Mouse (Mus musculus): ENCODE results near the gene Igf1r. TPM values are rescaled to one million over a fixed set of nuclear protein-coding genes. Genes with fewer than 3 reads are reported as not detected.

The Igf1r gene
- total RNA-seq, 1 experiment, result 23.5 TPM

DNA sequence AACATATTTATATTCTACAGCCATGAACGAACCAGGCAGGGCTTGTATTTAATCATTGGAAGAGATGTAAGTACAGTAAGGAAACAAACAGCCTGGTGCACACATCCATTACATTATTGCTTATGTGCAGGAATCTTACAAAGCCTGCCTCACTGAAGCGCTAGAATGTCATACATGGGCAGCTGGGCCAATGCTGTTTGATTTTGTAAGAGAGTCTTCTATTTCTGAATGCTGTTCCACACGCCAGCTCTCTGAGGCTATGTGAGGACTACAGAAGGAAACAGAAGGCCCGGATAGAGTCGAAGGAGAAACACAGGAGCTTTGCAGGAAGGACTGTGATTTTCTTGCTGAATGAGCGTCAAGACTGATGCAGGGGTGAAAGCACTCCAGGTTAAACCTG lies 136.2 kb downstream of the Igf1r start:
- DNase-seq (ENCODE audit: low read depth, low spot score), result no peak
- H3K9ac ChIP-seq (ENCODE audit: insufficient read depth, low read depth, low read length, poor library complexity, severe bottlenecking), result no peak overlapping the region
- TF ChIP-seq HCFC1 (IDR thresholded peaks at IDR 0.05; ENCODE audit: borderline replicate concordance, insufficient read depth, low read length) (no peak), CHD2 (IDR thresholded peaks at IDR 0.05; ENCODE audit: low read depth, low read length) (no peak), ZNF384 (IDR thresholded peaks at IDR 0.05; ENCODE audit: low read depth, low read length) (no peak), ZC3H11A (IDR thresholded peaks at IDR 0.05; ENCODE audit: borderline replicate concordance, low read depth, low read length) (no peak), MAFK (IDR thresholded peaks at IDR 0.05; ENCODE audit: insufficient read depth, low read depth, low read length) (no peak)
- in situ Hi-C loops (cut with MboI; ENCODE audit: low sequenced_read_pairs in 2 of 2, unreplicated experiment in 2 of 2), result no loop called here
- peaks cover 2 to 5% of the 10 kb centered on the region in 2 experiments; a peak in 1 of 4 replicates for H3K4me1 ChIP-seq (ENCODE audit: control insufficient read depth in 2 of 2, insufficient read depth in 2 of 2, low read length in 2 of 2, poor library complexity in 1 of 2)
- H3K27ac ChIP-seq (ENCODE audit: insufficient read depth, low read depth, low read length, poor library complexity, severe bottlenecking), result no peak overlapping the region
- no peaks in the 10 kb centered on the region for H3K36me3 ChIP-seq (ENCODE audit: control insufficient read depth, insufficient read depth, low read length, poor library complexity, severe bottlenecking)
- H3K9me3 ChIP-seq (ENCODE audit: control insufficient read depth, insufficient read depth, low read depth, low read length), result no peaks in the 10 kb centered on the region
- no peak overlapping the region for H3K4me3 ChIP-seq (ENCODE audit: insufficient read depth in 1 of 2, low read depth in 1 of 2, low read length in 2 of 2, poor library complexity in 1 of 2, severe bottlenecking in 1 of 2)

DNA sequence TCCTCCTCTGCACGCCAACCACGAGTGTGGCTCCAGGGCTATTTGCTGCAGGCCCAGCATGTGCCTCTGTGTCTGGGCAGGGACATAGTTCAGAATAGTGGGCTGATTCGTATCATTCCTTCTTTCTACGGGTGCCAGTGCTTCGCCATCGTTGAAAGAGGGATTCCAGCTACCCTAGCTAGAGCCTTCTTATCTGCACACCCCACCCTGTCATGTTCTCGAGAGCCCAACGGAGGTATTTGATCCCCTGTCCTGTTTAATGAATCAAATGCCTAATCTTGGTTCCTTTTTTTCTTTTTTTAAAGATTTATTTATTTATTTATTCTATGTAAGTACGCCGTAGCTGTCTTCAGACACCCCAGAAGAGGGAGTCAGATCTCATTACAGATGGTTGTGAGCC lies 137.1 kb downstream of the Igf1r start:
- Histone ChIP-seq H3K9ac (ENCODE audit: insufficient read depth, low read depth, low read length, poor library complexity, severe bottlenecking) (no peak overlapping the region), H3K4me3 (ENCODE audit: insufficient read depth in 1 of 2, low read depth in 1 of 2, low read length in 2 of 2, poor library complexity in 1 of 2, severe bottlenecking in 1 of 2) (no peak overlapping the region), H3K9me3 (ENCODE audit: control insufficient read depth, insufficient read depth, low read depth, low read length) (no peaks in the 10 kb centered on the region), H3K27ac (ENCODE audit: insufficient read depth, low read depth, low read length, poor library complexity, severe bottlenecking) (no peak overlapping the region), H3K36me3 (ENCODE audit: control insufficient read depth, insufficient read depth, low read length, poor library complexity, severe bottlenecking) (no peaks in the 10 kb centered on the region), H3K4me1 (ENCODE audit: control insufficient read depth in 2 of 2, insufficient read depth in 2 of 2, low read length in 2 of 2, poor library complexity in 1 of 2) (peaks cover 2 to 5% of the 10 kb centered on the region in 2 experiments; a peak in 1 of 4 replicates)
- TF ChIP-seq CHD2 (IDR thresholded peaks at IDR 0.05; ENCODE audit: low read depth, low read length) (no peak), ZC3H11A (IDR thresholded peaks at IDR 0.05; ENCODE audit: borderline replicate concordance, low read depth, low read length) (no peak), HCFC1 (IDR thresholded peaks at IDR 0.05; ENCODE audit: borderline replicate concordance, insufficient read depth, low read length) (no peak), ZNF384 (IDR thresholded peaks at IDR 0.05; ENCODE audit: low read depth, low read length) (no peak), MAFK (IDR thresholded peaks at IDR 0.05; ENCODE audit: insufficient read depth, low read depth, low read length) (no peak)
- no peak for DNase-seq (ENCODE audit: low read depth, low spot score)
- in situ Hi-C loops (cut with MboI; ENCODE audit: low sequenced_read_pairs in 2 of 2, unreplicated experiment in 2 of 2), result no loop called here

DNA sequence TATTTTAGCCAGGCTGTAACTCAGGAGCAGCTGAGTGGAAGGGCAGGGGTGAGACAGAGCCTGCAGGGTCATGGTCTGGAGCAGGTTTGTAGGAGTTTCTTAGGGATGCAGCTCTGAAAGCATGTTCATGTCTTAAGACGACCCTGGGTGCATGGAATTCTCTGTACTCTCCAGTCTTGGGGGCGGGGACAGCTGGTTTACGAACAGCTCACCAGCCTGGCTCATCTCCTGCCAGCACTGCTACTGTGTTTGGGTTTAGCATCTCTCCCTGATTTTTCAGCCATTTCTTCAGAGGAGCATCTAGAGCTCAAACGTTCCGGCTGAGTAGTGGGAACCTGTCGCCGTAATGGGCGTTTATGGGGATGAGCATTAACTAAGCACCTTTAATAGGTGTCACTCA lies 137.9 kb downstream of the Igf1r start:
- in situ Hi-C loops (cut with MboI; ENCODE audit: low sequenced_read_pairs in 2 of 2, unreplicated experiment in 2 of 2), result no loop called here
- no peak overlapping the region for H3K4me3 ChIP-seq (ENCODE audit: insufficient read depth in 1 of 2, low read depth in 1 of 2, low read length in 2 of 2, poor library complexity in 1 of 2, severe bottlenecking in 1 of 2)
- H3K4me1 ChIP-seq (ENCODE audit: control insufficient read depth in 2 of 2, insufficient read depth in 2 of 2, low read length in 2 of 2, poor library complexity in 1 of 2), result peaks cover 2 to 5% of the 10 kb centered on the region in 2 experiments; a peak in 1 of 4 replicates
- no peak overlapping the region for H3K9ac ChIP-seq (ENCODE audit: insufficient read depth, low read depth, low read length, poor library complexity, severe bottlenecking)
- no peaks in the 10 kb centered on the region for H3K36me3 ChIP-seq (ENCODE audit: control insufficient read depth, insufficient read depth, low read length, poor library complexity, severe bottlenecking)
- TF ChIP-seq CHD2 (IDR thresholded peaks at IDR 0.05; ENCODE audit: low read depth, low read length) (no peak), HCFC1 (IDR thresholded peaks at IDR 0.05; ENCODE audit: borderline replicate concordance, insufficient read depth, low read length) (no peak), MAFK (IDR thresholded peaks at IDR 0.05; ENCODE audit: insufficient read depth, low read depth, low read length) (no peak), ZC3H11A (IDR thresholded peaks at IDR 0.05; ENCODE audit: borderline replicate concordance, low read depth, low read length) (no peak), ZNF384 (IDR thresholded peaks at IDR 0.05; ENCODE audit: low read depth, low read length) (no peak)
- H3K27ac ChIP-seq (ENCODE audit: insufficient read depth, low read depth, low read length, poor library complexity, severe bottlenecking), result no peak overlapping the region
- H3K9me3 ChIP-seq (ENCODE audit: control insufficient read depth, insufficient read depth, low read depth, low read length), result no peaks in the 10 kb centered on the region
- no peak for DNase-seq (ENCODE audit: low read depth, low spot score)

DNA sequence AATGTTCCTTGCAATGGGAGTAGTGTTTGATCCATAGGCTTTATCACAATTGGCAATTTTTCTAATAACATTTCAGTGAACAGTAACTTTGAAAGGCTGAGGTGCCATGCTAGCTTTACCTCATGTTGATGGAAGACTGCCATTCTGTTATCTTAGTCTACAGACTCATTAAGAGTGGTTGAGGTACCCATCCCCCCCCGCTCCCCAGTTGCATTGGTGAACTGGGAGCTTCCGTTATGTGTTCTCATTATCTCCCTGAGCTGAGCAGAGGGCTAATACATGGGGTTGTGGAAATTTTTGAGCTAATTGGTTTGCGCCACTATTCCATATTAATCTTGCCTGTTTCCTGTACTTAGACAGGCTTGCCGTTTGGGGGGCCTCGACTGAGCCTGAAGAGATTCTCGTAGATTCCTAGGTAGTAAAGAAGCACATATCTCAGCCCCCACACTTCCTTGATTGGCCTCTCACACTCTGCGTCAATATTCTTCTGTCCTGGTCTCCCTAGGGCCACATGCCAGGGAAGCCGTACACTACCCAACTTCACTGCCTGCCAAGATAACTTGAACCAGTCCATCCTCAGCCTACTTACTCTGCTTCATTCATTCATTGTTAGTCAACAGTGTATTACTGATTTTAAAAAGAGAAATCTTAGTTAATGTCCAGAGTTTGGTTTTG lies 139.8 kb downstream of the Igf1r start:
- Histone ChIP-seq H3K9me3 (ENCODE audit: control insufficient read depth, insufficient read depth, low read depth, low read length) (no peaks in the 10 kb centered on the region), H3K4me1 (ENCODE audit: control insufficient read depth in 2 of 2, insufficient read depth in 2 of 2, low read length in 2 of 2, poor library complexity in 1 of 2) (no peaks in the 10 kb centered on the region), H3K4me3 (ENCODE audit: insufficient read depth in 1 of 2, low read depth in 1 of 2, low read length in 2 of 2, poor library complexity in 1 of 2, severe bottlenecking in 1 of 2) (no peak overlapping the region), H3K27ac (ENCODE audit: insufficient read depth, low read depth, low read length, poor library complexity, severe bottlenecking) (no peak overlapping the region), H3K36me3 (ENCODE audit: control insufficient read depth, insufficient read depth, low read length, poor library complexity, severe bottlenecking) (no peaks in the 10 kb centered on the region), H3K9ac (ENCODE audit: insufficient read depth, low read depth, low read length, poor library complexity, severe bottlenecking) (no peak overlapping the region)
- in situ Hi-C loops (cut with MboI; ENCODE audit: low sequenced_read_pairs in 2 of 2, unreplicated experiment in 2 of 2), result no loop called here
- DNase-seq (ENCODE audit: low read depth, low spot score), result no peak
- no peak for TF ChIP-seq ZC3H11A (IDR thresholded peaks at IDR 0.05; ENCODE audit: borderline replicate concordance, low read depth, low read length)
- no peak for TF ChIP-seq MAFK (IDR thresholded peaks at IDR 0.05; ENCODE audit: insufficient read depth, low read depth, low read length)
- no peak for TF ChIP-seq CHD2 (IDR thresholded peaks at IDR 0.05; ENCODE audit: low read depth, low read length)
- TF ChIP-seq HCFC1 (IDR thresholded peaks at IDR 0.05; ENCODE audit: borderline replicate concordance, insufficient read depth, low read length), result no peak
- no peak for TF ChIP-seq ZNF384 (IDR thresholded peaks at IDR 0.05; ENCODE audit: low read depth, low read length)
